Comparison of ENCODE assay signal across 23 mouse cellular contexts in the genomic region with DNA sequence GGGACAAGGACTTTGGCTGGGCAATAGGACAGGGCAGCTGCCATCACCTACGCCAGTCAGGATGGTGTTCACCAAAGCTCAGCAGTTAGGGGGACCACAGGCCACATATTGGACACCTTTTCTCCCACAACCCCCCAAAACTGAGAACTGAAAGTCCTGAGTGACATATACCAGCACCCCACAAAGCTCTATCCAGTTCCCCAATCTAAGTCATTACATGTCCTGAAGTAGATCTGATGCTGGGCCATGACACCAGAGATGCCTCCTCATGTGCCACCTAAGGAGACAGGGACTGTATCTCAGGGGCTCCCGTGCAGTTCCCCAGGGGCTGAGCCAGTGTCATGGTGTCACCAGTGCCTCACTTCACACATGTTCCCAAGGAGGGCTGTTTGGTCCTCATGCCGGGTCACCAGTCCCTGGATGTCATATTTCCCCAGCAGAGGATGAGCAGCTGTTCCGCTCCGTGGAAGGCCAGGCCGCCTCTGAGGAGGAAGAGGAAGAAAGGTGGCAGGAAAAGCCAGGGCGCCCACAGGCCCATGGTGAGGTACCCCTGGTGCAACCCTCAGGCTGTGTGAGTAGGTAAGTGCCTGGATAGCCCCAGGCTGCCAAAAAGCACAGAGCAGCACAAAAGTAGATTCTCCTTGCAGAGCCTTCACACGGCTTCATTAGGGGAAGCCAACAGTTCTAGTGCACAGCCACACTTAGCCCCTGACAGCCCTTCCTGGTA. TPM values are rescaled to one million over a fixed set of nuclear protein-coding genes. Genes with fewer than 3 reads are reported as not detected.
"Had no signal": no experiment of that assay in that cellular context is flagged by ENCODE, and none has a peak within 500 bp of the region (broad histone marks: within the 10 kb centered on the region; RNA-seq: fewer than 3 reads in every experiment).

No protein-coding gene starts in this region.

- ATAC-seq: intestine, embryonic 16.5 days; liver, embryonic 12.5 days; midbrain, embryonic 16.5 days had no signal

- H3K27me3 ChIP-seq: limb, embryonic 13.5 days; lung, embryonic 15.5 days; midbrain, embryonic 12.5 days had no signal

- H3K4me1 ChIP-seq: limb, embryonic 13.5 days; midbrain, embryonic 12.5 days had no signal

- H3K9ac ChIP-seq: limb, embryonic 13.5 days; liver, embryonic 12.5 days; liver, embryonic 15.5 days; lung, embryonic 15.5 days; midbrain, embryonic 12.5 days had no signal

- H3K9me3 ChIP-seq: limb, embryonic 10.5 days; limb, embryonic 13.5 days; liver, embryonic 12.5 days; liver, embryonic 15.5 days; lung, embryonic 15.5 days; midbrain, embryonic 12.5 days had no signal

- DNase-seq: kidney, adult 18-20 months; kidney, adult 9 months; kidney, postnatal 14 days; layer of hippocampus, adult 9-11 months; liver; lung, adult 18-20 months; lung, postnatal 10 days; lung, postnatal 36 days; retina, postnatal 1 day; right cerebral cortex, postnatal 25 days; spleen, adult 18-20 months; thymus, adult 18-20 months; thymus, postnatal 36 days had no signal

- H3K27ac ChIP-seq: layer of hippocampus, adult 2 months; limb, embryonic 10.5 days; limb, embryonic 13.5 days; liver, embryonic 12.5 days; liver, embryonic 15.5 days; lung, embryonic 15.5 days; midbrain, embryonic 12.5 days had no signal

- H3K4me2 ChIP-seq: limb, embryonic 13.5 days; liver, embryonic 12.5 days; liver, embryonic 15.5 days; lung, embryonic 15.5 days; midbrain, embryonic 12.5 days had no signal

- H3K36me3 ChIP-seq: limb, embryonic 10.5 days; limb, embryonic 13.5 days; liver, embryonic 12.5 days; liver, embryonic 15.5 days; midbrain, embryonic 12.5 days had no signal

- H3K4me3 ChIP-seq: layer of hippocampus, adult 2 months; limb, embryonic 10.5 days; limb, embryonic 13.5 days; liver, embryonic 12.5 days; liver, embryonic 15.5 days; lung, embryonic 15.5 days; midbrain, embryonic 12.5 days had no signal

RNA-seq across cellular contexts. Expression of gene Gp9, which starts 27.5 kb away (rescaled TPM):
- polyA plus RNA-seq: testis, adult 2 months had no signal
